In the genomic region with DNA sequence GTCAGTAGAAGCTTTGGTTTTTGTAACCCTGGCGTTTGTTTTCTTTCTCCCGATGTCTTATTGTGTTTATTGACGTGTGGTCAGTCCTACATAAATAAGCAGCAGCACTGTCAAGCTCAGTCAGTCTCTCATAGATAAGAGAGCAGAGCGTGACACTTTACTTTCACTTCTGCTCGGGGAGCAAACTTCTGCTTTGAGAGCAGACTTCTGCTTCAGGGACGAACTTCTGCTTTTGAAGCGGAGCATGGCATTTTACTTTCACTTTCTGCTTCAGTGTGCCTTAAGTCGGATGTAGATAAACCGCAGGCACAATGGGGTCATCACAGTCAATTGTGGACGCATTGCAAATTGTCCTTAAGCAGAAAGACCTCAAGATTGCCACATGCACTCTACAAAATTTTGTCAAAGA, we compare ENCODE assay signal across 9 mouse cellular contexts.
DNase-seq lines count a peak whose midpoint lies in the region; ATAC-seq lines count a peak whose summit lies in the region.
"Had no signal": no experiment of that assay in that cellular context is flagged by ENCODE, and none has a peak within 500 bp of the region (broad histone marks: within the 10 kb centered on the region; RNA-seq: fewer than 3 reads in every experiment).

No protein-coding gene starts in this region.

- no peak overlapping the region for H3K27ac ChIP-seq in brown adipose tissue, adult 24 weeks (replicated peaks; ENCODE audit: low read depth, low read length)
- H3K27ac ChIP-seq in hindbrain, embryonic 11.5 days (ENCODE audit: low read depth, low read length), result no peak overlapping the region

- peak; percentile 48 for DNase-seq in heart, adult 8-10 months (ENCODE audit: low spot score)
- no peak for DNase-seq in heart, postnatal 25 days (ENCODE audit: low spot score)
- DNase-seq in lung, adult 18-20 months, result peak; percentile 51 to 57
- peak; percentile 84 to 87 for DNase-seq in spleen, postnatal 36 days (ENCODE audit: low spot score in 2 of 2)
- DNase-seq in hindbrain, embryonic 11.5 days (ENCODE audit: low spot score), result no peak
- DNase-seq in layer of hippocampus, postnatal 10 days (ENCODE audit: low spot score in 2 of 2), result no peak
- no peak for DNase-seq in right cerebral cortex, postnatal 36 days (ENCODE audit: low spot score in 2 of 2)

- no peaks in the 10 kb centered on the region for H3K9me3 ChIP-seq in hindbrain, embryonic 11.5 days (ENCODE audit: control insufficient read depth, low read length)
- H3K9me3 ChIP-seq: G1E had no signal

- H3K36me3 ChIP-seq in hindbrain, embryonic 11.5 days (ENCODE audit: control insufficient read depth, insufficient read depth, low read length), result no peaks in the 10 kb centered on the region
- H3K36me3 ChIP-seq: G1E had no signal

- peak overlapping the region; percentile 24 for H3K4me3 ChIP-seq in brown adipose tissue, adult 24 weeks (ENCODE audit: insufficient read depth, low read depth, low read length)
- no peak overlapping the region for H3K4me3 ChIP-seq in hindbrain, embryonic 11.5 days (ENCODE audit: low read depth, low read length)

- no peak for ATAC-seq in hindbrain, embryonic 11.5 days (ENCODE audit: low FRiP score)

- H3K27me3 ChIP-seq in hindbrain, embryonic 11.5 days (ENCODE audit: control insufficient read depth, insufficient read depth, low read length), result no peaks in the 10 kb centered on the region

- H3K4me2 ChIP-seq in hindbrain, embryonic 11.5 days (replicated peaks; ENCODE audit: low read depth, low read length), result no peak overlapping the region

- no peaks in the 10 kb centered on the region for H3K4me1 ChIP-seq in brown adipose tissue, adult 24 weeks (ENCODE audit: control insufficient read depth, insufficient read depth, insufficient read length, low read length)
- H3K4me1 ChIP-seq in hindbrain, embryonic 11.5 days (replicated peaks; ENCODE audit: control insufficient read depth, insufficient read depth, low read length), result no peaks in the 10 kb centered on the region

- 87% methylated on average over 10 of the region's 10 CpGs for WGBS in hindbrain, embryonic 11.5 days

- intact Hi-C loops in heart, postnatal 25 days (cut with DNase I), result no loop called here

- H3K9ac ChIP-seq in hindbrain, embryonic 11.5 days (ENCODE audit: low read depth, low read length), result no peak overlapping the region

Comparison
In these comparisons a context has a peak if more than half of its experiments do, and no peak if none do; other contexts are left out.
1. DNase-seq: peak in heart, adult 8-10 months (single experiment), lung, adult 18-20 months (2 of 2) and spleen, postnatal 36 days (2 of 2); none in heart, postnatal 25 days (single experiment), hindbrain, embryonic 11.5 days (single experiment), layer of hippocampus, postnatal 10 days (0 of 2) and right cerebral cortex, postnatal 36 days (0 of 2).